Mouse (Mus musculus) G1E (cell line): Measurements from ENCODE around the gene Kcnj4. TPM values are rescaled to one million over a fixed set of nuclear protein-coding genes. Genes with fewer than 3 reads are reported as not detected.

Experiments
- ATAC-seq: 2 replicates; pipeline ENCODE4 v1.8.0; 2016; ENCODE audit warnings: mild to moderate bottlenecking; ENCODE audit not compliant: insufficient number of reproducible peaks, poor library complexity, low FRiP score, severe bottlenecking; ENCODE audit errors: extremely low read depth
- DNase-seq: peaks from one replicate; pipeline ENCODE4 v3.0.0; 2012; ENCODE audit warnings: low spot score
- H3K27me3 ChIP-seq: 2 replicates; pipeline ENCODE4 v1.6.1; 2012; ENCODE audit warnings: mild to moderate bottlenecking, low read length, inconsistent platforms; ENCODE audit not compliant: insufficient read depth
- H3K36me3 ChIP-seq: replicated peaks from 2 replicates; pipeline ENCODE3; 2012; ENCODE audit warnings: mild to moderate bottlenecking, inconsistent platforms
- H3K4me1 ChIP-seq: 2 replicates; pipeline ENCODE4 v1.6.1; 2012; ENCODE audit warnings: low read depth, low read length, inconsistent platforms, mixed read lengths; ENCODE audit not compliant: insufficient read depth
- H3K4me3 ChIP-seq: 2 replicates; pipeline ENCODE4 v1.5.1; 2012; ENCODE audit warnings: low read depth, mild to moderate bottlenecking, inconsistent platforms, low read length, moderate library complexity, mixed read lengths
- H3K9me3 ChIP-seq: replicated peaks from 2 replicates; pipeline ENCODE4 v1.6.1; 2012; ENCODE audit warnings: inconsistent platforms
- CTCF ChIP-seq: IDR thresholded peaks from 2 replicates; pipeline ENCODE4 v1.5.1; 2012; ENCODE audit warnings: low read depth, low read length, inconsistent platforms, mixed read lengths
- GATA1 ChIP-seq: IDR thresholded peaks from 2 replicates; pipeline ENCODE4 v1.6.1; 2012; ENCODE audit warnings: borderline replicate concordance, low read length, inconsistent platforms, mixed read lengths
- GATA2 ChIP-seq: IDR thresholded peaks from 2 replicates; pipeline ENCODE4 v1.6.1; 2012; ENCODE audit warnings: low read depth, low read length, inconsistent platforms, borderline replicate concordance
- POLR2AphosphoS5 ChIP-seq: IDR thresholded peaks from 2 replicates; pipeline ENCODE4 v1.6.1; 2012; ENCODE audit warnings: low read depth, low read length, inconsistent platforms; ENCODE audit not compliant: insufficient replicate concordance
- TAL1 ChIP-seq: conservative IDR thresholded peaks from 2 replicates; pipeline ENCODE4 v1.6.1; 2012; ENCODE audit warnings: low read depth, low read length, inconsistent platforms, mixed read lengths
- polyA plus RNA-seq: library from polyadenylated mRNA; stranded (reverse); fragments of >175 nt; gene quantifications from 2 replicates; pipeline ENCODE4 v1.2.3, GENCODE M21; 2012
- total RNA-seq, 2 experiments: library from RNA; stranded (forward) in 1 of 2; stranded (reverse) in 1 of 2; fragments of 200-1000 nt in 1 of 2; fragments of >200 nt in 1 of 2; fragmentation: Nextera tagmentation in 1 of 2; gene quantifications; 2 replicates each; pipeline ENCODE4 v1.2.3; 2014 to 2017

Gene Kcnj4
- total RNA-seq (2014; fragmentation: Nextera tagmentation), result not detected in 2 replicates
- 0.05 TPM in 1 of 2 replicates, not detected in the other for total RNA-seq (2017)
- not detected in 2 replicates for polyA plus RNA-seq

GRCm38 (mm10) chr15:79504707-79505452 is at the start of gene Kcnj4:
Gene Kcnj4, minus strand, starts transcription at chr15:79505241.
- H3K36me3 ChIP-seq, result no peaks in the 10 kb centered on the region
- no peaks in the 10 kb centered on the region for H3K4me1 ChIP-seq
- ATAC-seq, result no peak
- peaks cover 40% of the 10 kb centered on the region for H3K27me3 ChIP-seq
- H3K9me3 ChIP-seq, result no peaks in the 10 kb centered on the region
- no peak for DNase-seq
- H3K4me3 ChIP-seq, result no peak within 1 kb of the TSS
- no peak for TF ChIP-seq GATA2
- no peak for TF ChIP-seq GATA1
- no peak for TF ChIP-seq CTCF
- TF ChIP-seq POLR2AphosphoS5, result no peak
- TF ChIP-seq TAL1, result no peak

GRCm38 (mm10) chr15:79552566-79552965 is 47.5 kb upstream of the Kcnj4 start:
- Histone ChIP-seq H3K27me3 (peaks cover 37% of the 10 kb centered on the region), H3K4me1 (no peaks in the 10 kb centered on the region), H3K36me3 (no peaks in the 10 kb centered on the region), H3K4me3 (no peak overlapping the region), H3K9me3 (no peaks in the 10 kb centered on the region)
- no peak for TF ChIP-seq CTCF
- no peak for TF ChIP-seq POLR2AphosphoS5
- no peak for TF ChIP-seq GATA2
- TF ChIP-seq GATA1, result no peak
- TF ChIP-seq TAL1, result no peak
- ATAC-seq (no peak), DNase-seq (no peak)

GRCm38 (mm10) chr15:79548226-79548625 is 43.2 kb upstream of the Kcnj4 start:
- TF ChIP-seq GATA1, result no peak
- no peak for TF ChIP-seq POLR2AphosphoS5
- TF ChIP-seq TAL1, result no peak
- DNase-seq (no peak), ATAC-seq (no peak)
- no peak overlapping the region for H3K4me3 ChIP-seq
- H3K9me3 ChIP-seq, result peaks cover 7% of the 10 kb centered on the region
- peaks cover 12% of the 10 kb centered on the region for H3K36me3 ChIP-seq
- peaks cover 19% of the 10 kb centered on the region for H3K4me1 ChIP-seq
- peaks cover 23% of the 10 kb centered on the region for H3K27me3 ChIP-seq

- DNase-seq (no peak), ATAC-seq (no peak)
- Histone ChIP-seq H3K4me3 (peak overlapping the region; percentile 94; the same call in 1 of the 2 replicates), H3K27me3 (peaks cover 19% of the 10 kb centered on the region), H3K4me1 (peaks cover 25% of the 10 kb centered on the region), H3K36me3 (peaks cover 20% of the 10 kb centered on the region), H3K9me3 (peaks cover 7% of the 10 kb centered on the region)
- no peak for TF ChIP-seq TAL1
- no peak for TF ChIP-seq GATA1
- no peak for TF ChIP-seq CTCF
- TF ChIP-seq GATA2, result no peak
- no peak for TF ChIP-seq POLR2AphosphoS5
These were observed 42.3 kb upstream of the Kcnj4 start for GRCm38 (mm10) chr15:79547289-79547820.

- Histone ChIP-seq H3K9me3 (peaks cover 7% of the 10 kb centered on the region), H3K4me1 (peaks cover 28% of the 10 kb centered on the region), H3K4me3 (peak within 1 kb of the TSS; percentile 94), H3K27me3 (peaks cover 15% of the 10 kb centered on the region), H3K36me3 (peaks cover 27% of the 10 kb centered on the region)
- peak; percentile 90 for DNase-seq
- ATAC-seq, result peak; percentile 83
- no peak for TF ChIP-seq CTCF
- no peak for TF ChIP-seq GATA2
- no peak for TF ChIP-seq POLR2AphosphoS5
- TF ChIP-seq GATA1, result no peak
- no peak for TF ChIP-seq TAL1
These were observed 41.6 kb upstream of the Kcnj4 start, which contains the start of gene Ddx17 for GRCm38 (mm10) chr15:79546410-79547288. Gene Ddx17, minus strand, starts transcription at chr15:79546741.

- peaks cover 7% of the 10 kb centered on the region for H3K9me3 ChIP-seq
- H3K36me3 ChIP-seq, result peaks cover 33% of the 10 kb centered on the region
- peak overlapping the region; percentile 94 for H3K4me3 ChIP-seq
- no peak for TF ChIP-seq POLR2AphosphoS5
- no peak for TF ChIP-seq GATA2
- no peak for TF ChIP-seq CTCF
- TF ChIP-seq GATA1, result no peak
- no peak for TF ChIP-seq TAL1
- peaks cover 28% of the 10 kb centered on the region for H3K4me1 ChIP-seq
- ATAC-seq (no peak), DNase-seq (peak; percentile 48)
- H3K27me3 ChIP-seq, result peaks cover 13% of the 10 kb centered on the region
These were observed 40.9 kb upstream of the Kcnj4 start for GRCm38 (mm10) chr15:79545921-79546399.
